Mouse (Mus musculus) monocyte, adult 2 months (primary cell): ENCODE measurements around the gene Psma6.
A peak's percentile ranks its signal among the peaks of the same experiment; 100 is the strongest.
"Not testable (repeated sequence)": the region's sequence is repeated elsewhere in the genome, so short reads cannot be mapped to it uniquely, and the experiment has no call there.

Source experiments
- DNase-seq, 2 experiments: peaks; one replicate each; pipeline ENCODE4 v3.0.0; 2022; ENCODE audit warnings: low spot score in 2 of 2, low read depth in 1 of 2

Psma6 gene

DNA sequence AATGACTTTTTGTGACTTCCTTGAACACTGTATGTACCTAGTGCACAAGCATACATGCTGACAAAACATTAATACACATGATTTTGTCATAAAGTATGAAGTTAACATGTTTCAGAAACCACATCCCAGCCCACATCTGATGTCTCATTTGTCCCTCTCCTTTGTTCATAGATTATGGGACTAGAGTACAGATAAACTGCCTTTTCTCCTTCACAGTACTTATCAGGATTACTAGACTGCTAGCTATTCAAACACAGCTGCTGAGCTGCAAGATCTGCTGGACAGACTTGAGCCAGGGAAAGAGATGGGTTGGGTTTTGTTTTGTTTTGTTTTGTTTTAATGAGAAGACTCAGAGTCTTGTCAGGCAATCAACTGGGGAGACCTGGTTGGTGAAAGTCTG lies 8.1 kb downstream of the Psma6 start:
- no peak for DNase-seq

DNA sequence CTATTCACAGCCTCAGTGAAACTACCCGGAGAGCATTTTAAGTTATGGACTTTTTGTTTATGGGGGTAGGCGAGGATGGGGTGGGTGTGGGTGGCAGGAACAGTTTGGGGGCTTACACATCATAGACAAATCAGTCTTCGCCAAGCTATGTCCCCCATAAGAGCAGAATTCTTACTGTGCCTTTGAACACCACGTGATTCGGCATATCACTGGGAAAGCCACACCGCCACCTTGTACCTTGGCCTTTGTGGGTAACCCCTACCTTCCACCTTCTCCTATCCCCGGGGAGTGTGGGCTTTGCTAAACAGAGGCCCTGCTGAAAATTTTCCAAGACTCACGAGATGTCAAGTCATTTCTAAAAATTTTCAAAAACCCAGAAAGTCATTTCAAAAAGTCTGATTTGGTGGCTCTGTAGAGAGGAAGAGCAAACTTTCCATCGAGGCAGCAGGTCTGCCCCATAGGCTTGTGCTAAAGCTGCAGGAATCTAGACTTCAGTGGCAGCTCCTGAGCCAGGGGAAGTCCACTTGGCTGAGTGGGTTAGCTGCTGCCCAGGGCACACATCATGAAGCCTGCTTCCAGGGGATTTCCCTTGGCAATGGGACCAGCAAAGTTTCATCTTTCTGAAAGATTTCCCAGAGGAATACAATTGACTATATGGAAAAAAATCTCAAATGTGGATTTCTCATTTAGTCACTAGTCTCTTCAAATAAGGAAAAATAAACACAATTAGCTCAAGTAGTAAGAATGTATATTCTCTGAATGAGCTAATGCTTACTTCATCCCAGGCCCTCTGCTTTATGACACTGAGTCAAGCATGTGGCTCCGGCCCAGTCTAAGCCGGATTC lies 8.9 kb downstream of the Psma6 start:
- no peak for DNase-seq

GRCm38 (mm10) chr12:55395601-55396000 lies 11.6 kb downstream of the Psma6 start:
- DNase-seq, result not testable (repeated sequence)

GRCm38 (mm10) chr12:55396536-55396935 lies 12.5 kb downstream of the Psma6 start:
- DNase-seq, result no peak

DNA sequence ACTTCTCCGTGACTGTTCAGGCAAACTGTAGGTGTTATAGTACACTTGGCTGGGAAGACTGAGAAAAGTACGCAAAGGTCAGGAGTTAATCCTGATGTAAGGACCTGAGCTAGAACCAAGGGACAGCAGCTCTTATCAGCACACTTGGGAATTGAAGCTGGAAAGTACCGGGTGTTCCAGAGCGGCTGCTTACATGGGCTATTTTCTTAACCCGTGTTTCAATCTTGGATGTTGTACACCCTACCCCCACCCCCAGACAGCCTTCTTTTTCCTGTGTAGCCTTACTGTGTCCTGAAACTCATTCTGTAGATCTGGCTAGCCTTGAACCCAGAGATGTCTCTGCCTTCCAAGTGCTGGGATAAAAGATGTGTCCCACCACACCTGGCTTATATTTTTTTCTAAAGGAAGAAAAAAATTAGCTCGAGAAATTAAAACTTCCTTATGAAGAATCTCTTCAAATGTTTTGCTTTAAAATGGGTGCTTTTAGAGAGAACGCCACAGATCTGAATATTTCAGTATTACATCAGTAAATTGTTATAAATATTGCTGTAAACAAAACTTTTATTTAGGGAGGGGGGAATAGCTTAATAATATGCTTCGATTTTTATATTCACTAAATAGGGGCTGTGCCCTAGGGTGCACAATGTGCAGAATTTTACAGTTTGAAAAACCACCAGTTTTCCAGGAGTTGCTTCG lies 13.7 kb downstream of the Psma6 start:
- DNase-seq, result no peak

- DNase-seq, result peak; percentile 81 to 85
Observed at GRCm38 (mm10) chr12:55398240-55399127, 14.5 kb downstream of the Psma6 start.

DNA sequence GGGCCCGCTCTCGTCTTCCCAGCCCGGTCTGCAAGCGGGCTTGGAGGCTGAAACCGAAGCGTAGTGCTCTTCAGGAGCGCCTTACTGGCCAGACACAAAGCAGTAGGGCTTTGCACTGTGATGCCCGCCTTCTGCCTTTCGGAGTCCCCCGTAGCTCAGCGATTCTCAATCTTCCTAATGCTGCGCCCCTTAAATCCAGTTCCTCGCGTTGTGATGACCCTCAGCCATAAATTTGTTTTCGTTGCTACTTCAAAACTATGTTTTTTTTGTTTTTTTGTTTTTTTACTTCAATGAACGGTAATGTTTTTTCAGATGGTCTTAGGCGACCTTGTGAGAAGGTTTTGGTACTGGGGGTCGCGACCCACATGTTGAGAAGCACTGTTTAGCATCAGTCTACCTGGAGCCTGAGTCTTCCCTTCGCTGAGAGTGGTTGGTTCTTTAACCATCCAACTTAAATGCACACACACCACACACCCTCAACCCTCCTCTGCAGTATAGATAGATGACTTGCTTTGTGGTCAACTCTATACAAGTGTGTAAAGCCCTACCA lies 15.2 kb downstream of the Psma6 start:
- no peak for DNase-seq

DNA sequence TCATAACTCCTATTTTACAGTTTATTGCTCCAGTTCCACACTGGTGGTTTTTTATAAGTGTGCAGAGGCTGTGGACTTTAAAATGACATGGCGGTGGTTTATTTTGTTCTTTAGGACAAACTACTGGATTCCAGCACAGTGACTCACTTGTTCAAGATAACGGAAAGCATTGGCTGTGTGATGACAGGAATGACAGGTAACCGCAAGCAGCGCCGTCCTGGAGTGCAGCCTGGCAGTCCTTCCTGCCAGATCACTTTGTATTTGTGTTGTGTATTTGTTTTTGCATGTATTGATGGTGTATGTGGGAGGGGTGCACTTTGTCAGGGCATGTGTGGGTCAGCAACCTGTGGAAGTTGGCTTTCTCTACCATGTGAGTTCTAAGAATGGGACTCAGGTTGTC lies 23.9 kb downstream of the Psma6 start:
- DNase-seq, result no peak

DNA sequence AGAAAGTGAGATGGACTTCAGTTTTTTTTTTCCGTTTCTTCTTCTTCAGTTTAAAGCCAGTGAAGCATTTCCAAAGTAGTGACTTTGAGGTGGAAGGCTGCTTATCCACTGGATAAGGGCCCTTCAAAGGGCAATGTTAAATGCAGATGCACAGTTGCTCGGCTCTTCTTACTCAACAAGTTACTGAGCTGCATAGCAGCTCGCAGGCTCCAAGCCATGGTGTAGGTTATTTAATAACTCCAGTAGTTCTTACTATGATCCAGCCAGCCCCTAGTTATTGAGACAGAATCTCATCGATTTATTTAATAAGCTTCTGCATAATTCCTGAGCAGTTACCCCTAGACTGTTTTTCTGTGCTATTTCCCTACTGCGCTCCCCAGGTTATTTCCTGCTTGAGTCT lies 31.2 kb downstream of the Psma6 start:
- no peak for DNase-seq

GRCm38 (mm10) chr12:55415762-55416161 lies 31.7 kb downstream of the Psma6 start:
- no peak for DNase-seq

DNA sequence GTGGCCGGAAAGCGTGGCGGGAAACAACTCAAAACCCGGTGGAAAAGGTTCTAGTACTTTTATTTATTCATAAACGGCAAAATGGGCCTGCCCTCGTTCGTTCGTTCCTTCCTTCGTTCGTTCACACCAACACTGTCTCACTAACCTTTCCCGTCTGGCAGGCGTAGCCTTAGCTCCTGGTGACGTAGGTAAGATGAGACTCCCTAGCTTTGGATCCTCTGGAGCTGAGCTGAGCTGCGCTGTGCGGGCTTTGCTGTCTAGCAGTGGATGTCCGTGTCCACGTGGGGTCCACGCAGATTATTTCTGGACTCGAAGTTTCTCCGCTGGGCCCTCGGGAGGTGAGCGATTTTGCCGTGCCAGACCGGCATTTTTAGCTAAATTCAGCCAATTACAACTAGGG lies 36.2 kb downstream of the Psma6 start:
- no peak for DNase-seq

DNA sequence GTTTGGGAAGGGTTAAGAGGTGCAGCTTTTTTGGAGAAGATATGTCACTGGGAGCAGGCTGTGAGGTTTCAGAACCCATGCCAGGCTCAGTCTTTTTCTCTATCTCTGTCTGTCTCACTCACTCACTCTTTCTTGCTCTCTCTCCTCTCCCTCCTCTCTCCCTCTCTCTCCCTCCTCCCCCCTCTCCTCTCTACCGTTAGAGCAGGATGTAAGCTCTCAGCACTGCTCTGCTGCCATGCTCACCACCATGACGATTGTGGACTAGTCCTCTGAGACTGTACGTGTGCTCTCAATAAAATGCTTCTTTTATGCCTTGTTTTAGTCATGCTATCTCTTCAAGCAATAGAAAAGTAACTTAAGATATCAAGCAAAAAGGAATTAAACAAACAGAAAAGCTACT lies 38.0 kb downstream of the Psma6 start:
- DNase-seq, result no peak

GRCm38 (mm10) chr12:55426300-55426699 lies 42.3 kb downstream of the Psma6 start:
- DNase-seq, result no peak

DNA sequence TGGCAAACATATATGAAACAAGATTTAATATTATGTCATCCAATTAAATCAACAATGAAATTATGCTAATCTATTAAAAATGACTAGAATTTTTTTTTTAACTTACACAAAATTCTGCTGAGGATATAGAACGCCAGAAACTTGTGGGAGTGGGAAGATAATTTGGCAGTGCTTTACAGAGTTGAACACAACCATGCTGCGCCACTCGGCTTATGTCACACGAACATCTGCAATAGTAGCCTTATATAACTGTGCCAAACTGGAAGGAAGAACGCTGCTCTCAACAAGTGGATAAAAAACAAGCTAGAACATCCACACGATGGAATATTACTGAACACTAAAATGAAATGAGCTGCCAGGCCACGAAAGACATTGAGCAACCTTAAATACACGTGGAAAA lies 45.2 kb downstream of the Psma6 start:
- DNase-seq, result no peak

DNA sequence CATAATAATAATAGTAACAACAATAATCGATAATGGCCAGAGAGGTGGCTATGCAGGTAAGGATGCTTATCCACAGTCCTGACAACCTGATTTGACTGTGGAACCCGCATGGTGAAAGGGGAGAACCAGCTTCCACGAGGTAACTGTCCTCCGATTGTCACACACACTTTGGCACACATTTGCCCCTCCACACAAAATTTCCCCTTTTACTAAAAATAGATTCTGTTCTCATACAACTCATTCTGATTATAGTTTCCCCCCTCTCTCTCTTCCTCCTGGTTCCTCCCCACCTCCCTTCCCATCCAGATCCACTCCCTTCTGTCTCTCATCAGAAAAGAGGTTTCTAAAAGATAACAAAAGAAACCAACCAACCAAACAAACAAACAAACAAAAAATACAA lies 45.9 kb downstream of the Psma6 start:
- DNase-seq, result no peak

- DNase-seq, result no peak
Observed at GRCm38 (mm10) chr12:55432284-55432919, 48.4 kb downstream of the Psma6 start.

DNA sequence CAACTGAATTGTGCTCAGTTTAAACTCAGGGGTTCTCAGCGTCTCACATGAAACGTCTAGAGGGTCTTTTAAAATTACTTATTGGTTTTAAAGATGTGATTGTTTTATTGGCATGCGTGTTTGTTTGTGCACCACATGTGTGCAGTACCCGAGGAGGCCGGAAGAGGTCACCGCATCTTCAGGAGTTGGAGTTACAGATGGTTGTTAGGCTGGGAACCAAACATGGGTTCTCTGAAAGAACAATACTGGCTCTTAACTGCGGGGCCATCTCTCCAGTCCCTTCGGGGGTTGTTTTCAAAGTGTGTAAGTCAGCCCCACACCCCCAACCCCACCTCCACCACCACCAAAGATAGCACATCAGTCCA lies 48.9 kb downstream of the Psma6 start:
- DNase-seq, result no peak

GRCm38 (mm10) chr12:55433802-55434435 lies 49.9 kb downstream of the Psma6 start:
- DNase-seq, result peak in 1 of 2 experiments; percentile 30

GRCm38 (mm10) chr12:55435080-55435479 lies 51.1 kb downstream of the Psma6 start:
- no peak for DNase-seq

DNA sequence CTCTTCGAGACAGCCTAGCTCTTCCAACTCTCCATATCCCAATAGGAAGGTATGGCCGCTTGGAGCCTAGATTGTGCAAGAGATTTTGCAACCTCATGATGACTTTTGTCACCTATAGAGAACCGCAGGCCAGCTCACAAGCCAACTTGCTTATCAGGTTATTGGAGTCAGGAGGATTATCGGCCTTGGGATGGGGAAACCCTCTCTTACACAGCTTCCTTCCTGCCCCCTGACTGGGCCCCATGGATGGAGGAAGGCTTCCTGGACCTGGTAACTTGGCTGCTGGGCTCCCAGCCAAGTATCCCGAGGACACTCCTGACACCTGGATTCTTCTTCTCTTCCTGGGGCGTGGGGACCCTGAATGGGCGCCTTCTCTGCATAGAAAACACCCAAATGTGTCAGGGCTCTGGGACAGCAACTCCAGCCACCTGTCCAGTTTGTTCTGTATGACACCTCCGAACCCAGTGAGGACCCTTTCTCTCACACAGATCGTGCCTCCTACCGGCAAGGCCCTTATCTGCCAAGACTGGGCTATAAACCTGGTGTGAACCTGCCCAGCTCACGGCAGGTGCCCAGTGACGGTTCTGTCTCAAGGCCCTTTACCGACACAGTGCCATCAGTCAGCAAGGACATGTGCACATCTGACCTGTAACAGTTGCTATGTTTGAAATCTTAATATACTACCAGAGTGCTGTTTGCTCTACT lies 53.3 kb downstream of the Psma6 start:
- no peak for DNase-seq
